Mouse (Mus musculus) lung, embryonic 14.5 days (tissue): Measurements from ENCODE around the gene Ntm. TPM values are rescaled to one million over a fixed set of nuclear protein-coding genes. Genes with fewer than 3 reads are reported as not detected.

Experiments
- ATAC-seq: fragments of 200-750 bp; cut with Nextera tagmentation; 2 replicates; pipeline ENCODE4 v1.8.0; 2017; ENCODE audit warnings: mild to moderate bottlenecking, moderate TSS enrichment, moderate library complexity; ENCODE audit not compliant: insufficient read depth
- DNase-seq: peaks from one replicate; pipeline ENCODE4 v3.0.0-alpha.2; 2015
- H3K27ac ChIP-seq: fragments of 300-500 bp; sonication (generic); 2 replicates; pipeline ENCODE4 v1.5.1; 2014; ENCODE audit warnings: low read depth, mild to moderate bottlenecking, moderate library complexity
- H3K27me3 ChIP-seq: fragments of 300-500 bp; sonication (generic); 2 replicates; pipeline ENCODE4 v1.6.1; 2014; ENCODE audit warnings: low read length, control low read depth; ENCODE audit not compliant: insufficient read depth
- H3K36me3 ChIP-seq: fragments of 300-500 bp; sonication (generic); 2 replicates; pipeline ENCODE4 v1.6.1; 2014; ENCODE audit warnings: control low read depth; ENCODE audit not compliant: insufficient read depth
- H3K4me1 ChIP-seq: fragments of 300-500 bp; sonication (generic); 2 replicates; pipeline ENCODE4 v1.6.1; 2014; ENCODE audit warnings: antibody characterized with exemption, control low read depth; ENCODE audit not compliant: insufficient read depth
- H3K4me2 ChIP-seq: fragments of 300-500 bp; sonication (generic); 2 replicates; pipeline ENCODE4 v1.6.1; 2014; ENCODE audit warnings: mild to moderate bottlenecking
- H3K4me3 ChIP-seq: fragments of 300-500 bp; sonication (generic); 2 replicates; pipeline ENCODE4 v1.5.1; 2014; ENCODE audit warnings: low read depth, low read length
- H3K9ac ChIP-seq: fragments of 300-500 bp; sonication (generic); 2 replicates; pipeline ENCODE4 v1.6.1; 2014
- H3K9me3 ChIP-seq: fragments of 300-500 bp; sonication (generic); 2 replicates; pipeline ENCODE4 v1.6.1; 2016; ENCODE audit warnings: low read depth, low read length, control low read depth
- CTCF ChIP-seq: IDR thresholded peaks from 2 replicates; pipeline ENCODE4 v1.5.1; 2016; ENCODE audit warnings: antibody characterized with exemption, low read depth
- WGBS: fragments of 180-500 bp; shearing (Covaris S2); extraction: QIAGEN DNeasy Blood & Tissue Kit; methylation state at CpG from one replicate; pipeline ENCODE4 v1.1.7; 2014; 5-methylcytosine and 5-hydroxymethylcytosine counted together
- polyA plus RNA-seq: library from polyadenylated mRNA; unstranded; fragments of >200 nt; fragmentation: Nextera tagmentation; extraction: Ambion mirVana; gene quantifications from 2 replicates; pipeline ENCODE4 v1.2.1, GENCODE M21; 2014

Gene Ntm
- polyA plus RNA-seq, 1 experiment from 2014 or later, result 22.1 TPM

- no peak for DNase-seq
- Histone ChIP-seq H3K4me1 (no peaks in the 10 kb centered on the region), H3K4me2 (no peak overlapping the region), H3K27me3 (no peaks in the 10 kb centered on the region), H3K4me3 (no peak overlapping the region), H3K27ac (no peak overlapping the region), H3K9ac (no peak overlapping the region), H3K36me3 (no peaks in the 10 kb centered on the region), H3K9me3 (no peaks in the 10 kb centered on the region)
- no peak for ATAC-seq
- no peak for TF ChIP-seq CTCF
- WGBS, result 70% methylated on average over 7 of the region's 7 CpGs
Observed at GRCm38 (mm10) chr9:29779739-29780138, 183.2 kb downstream of the Ntm start.

- Histone ChIP-seq H3K27me3 (no peaks in the 10 kb centered on the region), H3K4me2 (no peak overlapping the region), H3K36me3 (no peaks in the 10 kb centered on the region), H3K9ac (no peak overlapping the region), H3K27ac (no peak overlapping the region), H3K4me1 (no peaks in the 10 kb centered on the region), H3K9me3 (no peaks in the 10 kb centered on the region), H3K4me3 (no peak overlapping the region)
- TF ChIP-seq CTCF, result no peak
- no peak for ATAC-seq
- WGBS, result 67% methylated on average over 3 of the region's 3 CpGs
- no peak for DNase-seq
Observed at GRCm38 (mm10) chr9:29776951-29777350, 186.0 kb downstream of the Ntm start.

- TF ChIP-seq CTCF, result no peak
- Histone ChIP-seq H3K9ac (no peak overlapping the region), H3K4me3 (no peak overlapping the region), H3K4me2 (no peak overlapping the region), H3K27ac (no peak overlapping the region), H3K4me1 (no peaks in the 10 kb centered on the region), H3K36me3 (no peaks in the 10 kb centered on the region), H3K9me3 (no peaks in the 10 kb centered on the region), H3K27me3 (no peaks in the 10 kb centered on the region)
- no peak for ATAC-seq
- 53% methylated on average over 4 of the region's 4 CpGs for WGBS
- peak; percentile 23 for DNase-seq
Observed at GRCm38 (mm10) chr9:29776542-29776941, 186.4 kb downstream of the Ntm start.

GRCm38 (mm10) chr9:29776030-29776429, 186.9 kb downstream of the Ntm start:
- no peaks in the 10 kb centered on the region for H3K9me3 ChIP-seq
- ATAC-seq (no peak), DNase-seq (peak; percentile 9)
- no peak for TF ChIP-seq CTCF
- H3K9ac ChIP-seq, result no peak overlapping the region
- H3K4me2 ChIP-seq, result no peak overlapping the region
- 87% methylated on average over 4 of the region's 4 CpGs for WGBS
- no peaks in the 10 kb centered on the region for H3K36me3 ChIP-seq
- no peak overlapping the region for H3K4me3 ChIP-seq
- no peaks in the 10 kb centered on the region for H3K27me3 ChIP-seq
- H3K4me1 ChIP-seq, result no peaks in the 10 kb centered on the region
- H3K27ac ChIP-seq, result no peak overlapping the region

- DNase-seq, result no peak
- Histone ChIP-seq H3K9ac (no peak overlapping the region), H3K27me3 (no peaks in the 10 kb centered on the region), H3K4me1 (no peaks in the 10 kb centered on the region), H3K4me2 (no peak overlapping the region), H3K36me3 (no peaks in the 10 kb centered on the region), H3K9me3 (no peaks in the 10 kb centered on the region), H3K27ac (no peak overlapping the region), H3K4me3 (no peak overlapping the region)
- WGBS, result 59% methylated on average over 11 of the region's 11 CpGs
- no peak for TF ChIP-seq CTCF
- ATAC-seq, result no peak
Observed at GRCm38 (mm10) chr9:29772625-29773388, 190.1 kb downstream of the Ntm start.

- Histone ChIP-seq H3K9ac (no peak overlapping the region), H3K27ac (no peak overlapping the region), H3K36me3 (no peaks in the 10 kb centered on the region), H3K4me3 (no peak overlapping the region), H3K9me3 (no peaks in the 10 kb centered on the region), H3K27me3 (no peaks in the 10 kb centered on the region), H3K4me1 (no peaks in the 10 kb centered on the region), H3K4me2 (no peak overlapping the region)
- no peak for TF ChIP-seq CTCF
- ATAC-seq, result no peak
- 7% methylated on average over 5 of the region's 5 CpGs for WGBS
- peak; percentile 3 for DNase-seq
Observed at GRCm38 (mm10) chr9:29771870-29772269, 191.1 kb downstream of the Ntm start.

- 27% methylated on average over 23 of the region's 23 CpGs for WGBS
- Histone ChIP-seq H3K36me3 (no peaks in the 10 kb centered on the region), H3K4me3 (no peak overlapping the region), H3K4me1 (no peaks in the 10 kb centered on the region), H3K4me2 (peak overlapping the region; percentile 44), H3K9ac (no peak overlapping the region), H3K9me3 (no peaks in the 10 kb centered on the region), H3K27me3 (no peaks in the 10 kb centered on the region), H3K27ac (no peak overlapping the region)
- TF ChIP-seq CTCF, result no peak
- DNase-seq (peak; percentile 12), ATAC-seq (no peak)
Observed at GRCm38 (mm10) chr9:29771071-29771785, 191.7 kb downstream of the Ntm start.
